Mouse (Mus musculus) testis, postnatal 10 days (tissue): ENCODE measurements at regions not wholly inside any gene's neighbourhood (a gene's known extent, or its start where the extent isn't known, plus 50 kb on each side); places are given as distances from the start of the nearest gene placed in this dataset.
A peak's percentile ranks its signal among the peaks of the same experiment; 100 is the strongest.

Experiments used
- DNase-seq: peaks from one replicate; pipeline ENCODE4 v3.0.0; 2021; ENCODE audit warnings: low spot score

GRCm38 (mm10) chr1:167905424-167905823, 216.4 kb downstream of the Lmx1a start:
- no peak for DNase-seq

GRCm38 (mm10) chr1:167912074-167912473, 223.0 kb downstream of the Lmx1a start:
- no peak for DNase-seq

- peak; percentile 87 for DNase-seq
Measured at GRCm38 (mm10) chr1:167914982-167915561, 226.0 kb downstream of the Lmx1a start.

- DNase-seq = no peak
Measured at GRCm38 (mm10) chr1:167915578-167916275, 226.7 kb downstream of the Lmx1a start.

GRCm38 (mm10) chr1:167922917-167923316, 233.9 kb downstream of the Lmx1a start:
- DNase-seq = no peak

- DNase-seq = peak; percentile 48
Measured at GRCm38 (mm10) chr1:167928060-167928467, 239.0 kb downstream of the Lmx1a start.

- DNase-seq = peak; percentile 47
Measured at GRCm38 (mm10) chr1:167929729-167930341, 240.8 kb downstream of the Lmx1a start.

GRCm38 (mm10) chr1:167932088-167932487, 243.1 kb downstream of the Lmx1a start:
- no peak for DNase-seq

GRCm38 (mm10) chr1:167936726-167937125, 247.7 kb downstream of the Lmx1a start:
- DNase-seq = no peak

- DNase-seq = no peak
Measured at GRCm38 (mm10) chr1:167938176-167938575, 249.1 kb downstream of the Lmx1a start.

- DNase-seq = no peak
Measured at GRCm38 (mm10) chr1:167942037-167942470, 253.0 kb downstream of the Lmx1a start.

GRCm38 (mm10) chr1:167943121-167943520, 254.1 kb downstream of the Lmx1a start:
- no peak for DNase-seq

- no peak for DNase-seq
Measured at GRCm38 (mm10) chr1:167945615-167946252, 256.7 kb downstream of the Lmx1a start.

- no peak for DNase-seq
Measured at GRCm38 (mm10) chr1:167947866-167948265, 258.8 kb downstream of the Lmx1a start.

- no peak for DNase-seq
Measured at GRCm38 (mm10) chr1:167951717-167952116, 262.7 kb downstream of the Lmx1a start.

GRCm38 (mm10) chr1:167958531-167958930, 269.5 kb downstream of the Lmx1a start:
- no peak for DNase-seq

GRCm38 (mm10) chr1:167969545-167969944, 280.5 kb downstream of the Lmx1a start:
- DNase-seq = no peak

GRCm38 (mm10) chr1:167969985-167970384, 280.9 kb downstream of the Lmx1a start:
- no peak for DNase-seq

- DNase-seq = no peak
Measured at GRCm38 (mm10) chr1:167976708-167977107, 287.7 kb downstream of the Lmx1a start.

- DNase-seq = no peak
Measured at GRCm38 (mm10) chr1:167979187-167979586, 290.1 kb downstream of the Lmx1a start.

GRCm38 (mm10) chr1:167979588-167979987, 290.6 kb downstream of the Lmx1a start:
- DNase-seq = no peak

- no peak for DNase-seq
Measured at GRCm38 (mm10) chr1:167981292-167981691, 292.3 kb downstream of the Lmx1a start.

GRCm38 (mm10) chr1:168007456-168007855, 318.4 kb downstream of the Lmx1a start:
- DNase-seq = no peak
